24 mouse cellular contexts compared by ENCODE assay signal in genomic region chr14:28801681-28802080, GRCm38 (mm10).
DNase-seq lines count a peak whose midpoint lies in the region; ATAC-seq and TF ChIP-seq lines count a peak whose summit lies in the region.
"Had no signal": no experiment of that assay in that cellular context is flagged by ENCODE, and none has a peak within 500 bp of the region (broad histone marks: within the 10 kb centered on the region; RNA-seq: fewer than 3 reads in every experiment).

No protein-coding gene starts in this region.

- TF ChIP-seq POLR2A in limb, embryonic 14.5 days (IDR thresholded peaks at IDR 0.05; ENCODE audit: borderline replicate concordance, extremely low read depth, insufficient read depth, insufficient read length): no peak

- H3K4me3 ChIP-seq in limb, embryonic 12.5 days (replicated peaks): no peak overlapping the region
- H3K4me3 ChIP-seq in limb, embryonic 10.5 days: no peak overlapping the region
- H3K4me3 ChIP-seq in limb, embryonic 14.5 days (replicated peaks; ENCODE audit: low read length): no peak overlapping the region
- H3K4me3 ChIP-seq: embryonic facial prominence, embryonic 13.5 days; erythroblast, embryonic 14.5 days; forebrain, embryonic 10.5 days; forebrain, embryonic 12.5 days had no signal

- H3K27ac ChIP-seq in limb, embryonic 12.5 days: 0 out of 2 replicates have a peak overlapping the region, but pooled peaks have one; percentile 7
- no peak overlapping the region for H3K27ac ChIP-seq in limb, embryonic 10.5 days
- H3K27ac ChIP-seq in limb, embryonic 14.5 days (replicated peaks; ENCODE audit: low read depth, low read length): no peak overlapping the region
- H3K27ac ChIP-seq: embryonic facial prominence, embryonic 13.5 days; forebrain, embryonic 10.5 days; forebrain, embryonic 12.5 days had no signal

- H3K9ac ChIP-seq in limb, embryonic 12.5 days (replicated peaks): no peak overlapping the region
- H3K9ac ChIP-seq in limb, embryonic 14.5 days (ENCODE audit: low read depth, low read length, severe bottlenecking): no peak overlapping the region
- H3K9ac ChIP-seq: embryonic facial prominence, embryonic 13.5 days; forebrain, embryonic 12.5 days had no signal

- H3K4me2 ChIP-seq in limb, embryonic 12.5 days: no peak overlapping the region
- no peak overlapping the region for H3K4me2 ChIP-seq in limb, embryonic 14.5 days (replicated peaks; ENCODE audit: low read depth, low read length, severe bottlenecking)
- H3K4me2 ChIP-seq: embryonic facial prominence, embryonic 13.5 days; forebrain, embryonic 12.5 days had no signal

- H3K36me3 ChIP-seq in limb, embryonic 12.5 days: no peaks in the 10 kb centered on the region
- no peaks in the 10 kb centered on the region for H3K36me3 ChIP-seq in limb, embryonic 10.5 days
- H3K36me3 ChIP-seq in limb, embryonic 14.5 days (ENCODE audit: control insufficient read depth, insufficient read depth, low read length): no peaks in the 10 kb centered on the region
- H3K36me3 ChIP-seq: embryonic facial prominence, embryonic 13.5 days; forebrain, embryonic 10.5 days; forebrain, embryonic 12.5 days; G1E had no signal

- H3K9me3 ChIP-seq in limb, embryonic 12.5 days: 0 out of 2 replicates have a peak, but pooled peaks cover 5% of the 10 kb centered on the region
- H3K9me3 ChIP-seq in limb, embryonic 10.5 days (replicated peaks): no peaks in the 10 kb centered on the region
- no peaks in the 10 kb centered on the region for H3K9me3 ChIP-seq in limb, embryonic 14.5 days (ENCODE audit: control insufficient read depth, low read length)
- H3K9me3 ChIP-seq: forebrain, embryonic 10.5 days had no signal

- DNase-seq in limb, embryonic 10.5 days (ENCODE audit: low spot score): no peak
- peak; percentile 27 for DNase-seq in NIH3T3 (ENCODE audit: low read depth)
- DNase-seq in limb, embryonic 14.5 days (ENCODE audit: low spot score): peak; percentile 63
- DNase-seq in right cerebral cortex, postnatal 36 days (ENCODE audit: low spot score in 2 of 2): no peak
- DNase-seq in cerebellum, postnatal 25 days: no peak
- DNase-seq: adrenal gland, adult 2 months; adrenal gland, postnatal 10 days; adrenal gland, postnatal 25 days; B cell, adult 2 months; cerebellum, adult 11 months; cerebellum, adult 18-20 months; cerebellum, adult 8-10 months; cerebellum, adult 9-11 months; cerebellum, postnatal 14 days had no signal

- no peaks in the 10 kb centered on the region; the same call in 1 of the 2 replicates for H3K27me3 ChIP-seq in limb, embryonic 12.5 days
- 0 out of 2 replicates have a peak, but pooled peaks cover 8% of the 10 kb centered on the region for H3K27me3 ChIP-seq in limb, embryonic 10.5 days (ENCODE audit: low read depth, poor library complexity, severe bottlenecking)
- H3K27me3 ChIP-seq in limb, embryonic 14.5 days (ENCODE audit: control insufficient read depth, insufficient read depth, low read length): no peaks in the 10 kb centered on the region
- H3K27me3 ChIP-seq: CH12.LX; embryonic facial prominence, embryonic 13.5 days had no signal

- H3K4me1 ChIP-seq in limb, embryonic 12.5 days (replicated peaks): peaks cover 19% of the 10 kb centered on the region
- H3K4me1 ChIP-seq in limb, embryonic 10.5 days: peaks cover 27% of the 10 kb centered on the region
- peaks cover 10% of the 10 kb centered on the region for H3K4me1 ChIP-seq in limb, embryonic 14.5 days (ENCODE audit: control insufficient read depth, insufficient read depth, low read length)

- WGBS in limb, embryonic 12.5 days: 61% methylated on average over 4 of the region's 4 CpGs
- WGBS in limb, embryonic 10.5 days: 84% methylated on average over 4 of the region's 4 CpGs
- WGBS in limb, embryonic 14.5 days: 48% methylated on average over 4 of the region's 4 CpGs

- no peak for ATAC-seq in limb, embryonic 12.5 days (ENCODE audit: insufficient number of reproducible peaks, insufficient read depth, low FRiP score, low TSS enrichment, low read depth)
- ATAC-seq in limb, embryonic 14.5 days (ENCODE audit: low FRiP score, low read depth): no peak
- ATAC-seq: CD4-positive, CD25-positive, alpha-beta regulatory T cell, adult 4 months; forebrain, embryonic 14.5 days; forebrain, embryonic 16.5 days had no signal

Comparison
In these comparisons a context has a peak if more than half of its experiments do, and no peak if none do; other contexts are left out.
1. DNase-seq: peak in NIH3T3 (single experiment) and limb, embryonic 14.5 days (single experiment); none in limb, embryonic 10.5 days (single experiment), right cerebral cortex, postnatal 36 days (0 of 2) and cerebellum, postnatal 25 days (0 of 2).